Mouse (Mus musculus) heart, adult 18-20 months (tissue): ENCODE results near the gene Dennd1c. TPM values are rescaled to one million over a fixed set of nuclear protein-coding genes. Genes with fewer than 3 reads are reported as not detected.

Experiments
- DNase-seq, 2 experiments: peaks; one replicate each; pipeline ENCODE4 v3.0.0; 2021 to 2022; ENCODE audit warnings: mixed read lengths in 1 of 2
- total RNA-seq, 2 experiments: library from RNA; stranded (reverse); gene quantifications; 2 replicates each; pipeline ENCODE4 v1.2.3; 2021

Gene Dennd1c
- total RNA-seq, 2 experiments from 2014 or later, result 0.60 to 3.0 TPM

- no peak for DNase-seq
Measured at GRCm38 (mm10) chr17:57048816-57049215, 29.5 kb downstream of the Dennd1c start.

DNA sequence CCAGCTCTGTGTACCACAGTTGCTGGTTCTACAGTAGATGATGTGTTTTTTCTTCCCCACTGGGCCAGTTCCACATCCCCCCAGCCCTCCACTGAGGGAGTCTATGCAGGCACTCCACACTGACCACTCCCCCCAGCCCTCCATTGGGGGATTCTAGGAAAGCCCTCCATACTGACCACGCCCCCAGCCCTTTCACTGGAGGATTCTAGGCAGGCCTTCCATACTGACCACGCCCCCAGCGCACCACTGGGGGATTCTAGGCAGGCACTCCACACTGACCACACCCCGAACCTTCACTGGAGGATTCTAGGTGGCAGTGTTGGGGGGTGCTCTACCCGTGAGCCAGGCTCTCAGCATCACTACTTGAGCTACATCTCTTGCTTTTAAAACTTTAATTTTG lies 30.9 kb downstream of the Dennd1c start:
- DNase-seq, result no peak

DNA sequence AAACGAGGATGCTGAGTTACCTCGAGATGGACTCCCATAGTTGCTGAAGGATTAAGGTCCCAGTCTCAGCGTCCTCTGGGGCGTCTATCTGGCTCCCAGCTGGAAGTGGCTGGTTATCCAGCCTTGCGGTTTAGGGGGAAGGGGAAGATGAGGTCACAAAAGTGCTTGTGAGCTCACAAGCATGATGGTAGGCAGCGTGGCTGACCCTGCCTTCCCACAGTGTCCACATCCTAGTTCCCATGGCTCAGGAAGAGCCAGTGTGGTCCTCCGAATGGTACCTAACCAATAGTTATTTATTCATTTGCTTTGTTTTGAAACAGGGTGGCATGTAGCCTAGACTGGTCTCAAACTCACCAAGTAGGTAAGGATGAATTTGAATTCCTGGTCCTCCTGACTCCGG lies 36.8 kb downstream of the Dennd1c start, which contains the start of gene Slc25a41:
TSS of gene Slc25a41 (minus strand) at position 101 of the 400 bp plus-strand sequence.
- DNase-seq, result no peak

- no peak for DNase-seq
Measured at GRCm38 (mm10) chr17:57038978-57039377, 39.3 kb downstream of the Dennd1c start.

- no peak for DNase-seq
Measured at GRCm38 (mm10) chr17:57032854-57033253, 45.5 kb downstream of the Dennd1c start.

DNA sequence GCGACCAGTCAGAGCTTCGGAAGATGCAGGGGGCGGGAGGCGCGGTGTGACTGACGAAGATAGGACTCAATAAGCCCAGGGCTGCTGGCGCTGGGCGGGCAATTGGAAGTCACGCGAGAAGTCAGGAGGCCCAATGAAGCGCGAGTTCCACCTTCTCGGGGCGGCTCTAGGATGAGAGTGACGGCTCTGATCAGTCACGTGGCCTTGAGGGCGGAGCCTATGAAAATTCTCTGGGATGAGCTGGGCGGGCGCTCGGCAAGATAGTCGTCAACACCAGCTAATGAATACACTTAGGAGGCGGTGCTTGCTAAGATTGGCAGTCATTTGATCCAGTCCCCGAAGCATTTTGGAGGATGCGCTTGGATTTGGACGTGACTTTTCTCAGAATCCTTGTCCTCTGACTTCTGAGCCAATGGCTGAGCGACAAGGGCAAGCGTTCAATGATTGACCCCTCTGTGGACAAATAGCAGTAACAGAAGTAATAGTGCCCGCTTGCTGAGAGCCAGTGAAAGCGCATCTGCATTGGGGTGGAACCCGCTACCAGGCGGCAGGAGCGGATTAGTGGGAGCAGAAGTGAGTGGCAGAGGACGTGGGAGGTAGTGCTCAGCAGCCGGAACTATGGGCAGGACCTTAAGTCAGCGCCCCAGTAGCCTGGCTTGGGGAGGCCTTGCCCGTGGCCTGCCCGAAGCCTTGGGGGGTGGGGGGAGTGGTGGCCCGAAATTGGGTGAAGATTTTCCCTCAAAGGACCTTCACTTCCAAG lies 46.5 kb downstream of the Dennd1c start:
- DNase-seq, result peak; percentile 100

DNA sequence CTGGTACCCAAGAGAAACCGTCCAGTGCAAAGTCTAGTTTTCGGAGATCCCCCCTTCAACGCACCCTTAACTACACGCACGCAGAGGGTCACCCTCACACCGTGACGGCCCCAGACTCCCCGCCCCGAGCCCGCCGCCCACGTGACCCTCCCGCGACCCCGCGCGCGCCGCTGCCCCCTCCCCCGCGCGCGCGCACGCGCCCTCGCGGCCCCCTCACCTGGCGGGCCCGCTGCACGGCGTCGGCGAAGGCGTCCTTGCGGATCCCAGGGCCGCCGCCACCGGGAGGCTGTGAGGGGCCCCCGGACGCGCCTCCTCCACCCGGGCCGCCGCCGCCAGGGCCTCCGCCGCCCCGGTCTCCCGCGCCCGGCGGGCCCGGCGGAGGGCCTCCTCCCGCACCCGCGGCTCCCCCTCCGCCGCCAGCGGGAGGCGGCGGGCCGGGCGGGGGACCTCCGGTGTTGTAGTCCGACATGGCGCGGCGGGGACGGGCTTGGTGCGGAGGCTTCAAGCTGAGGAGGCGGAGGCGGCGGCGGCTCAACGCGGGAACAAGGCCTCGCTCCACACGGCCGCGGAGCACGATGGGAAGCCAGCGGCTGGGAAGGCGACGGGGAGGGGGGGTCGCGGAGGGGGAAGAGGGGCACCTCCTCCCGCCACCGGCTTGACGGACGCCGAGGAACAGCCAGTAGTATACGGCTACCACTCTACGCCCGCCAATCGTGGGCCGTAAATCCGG lies 47.2 kb downstream of the Dennd1c start, which contains the start of gene Khsrp:
TSS of gene Khsrp (minus strand) at position 592 of the 730 bp plus-strand sequence.
- DNase-seq, result peak in 1 of 2 experiments; percentile 17

- peak in 1 of 2 experiments; percentile 32 for DNase-seq
Measured at GRCm38 (mm10) chr17:57029691-57030090, 48.6 kb downstream of the Dennd1c start.

GRCm38 (mm10) chr17:57027471-57027870 lies 50.8 kb downstream of the Dennd1c start:
- DNase-seq, result no peak

DNA sequence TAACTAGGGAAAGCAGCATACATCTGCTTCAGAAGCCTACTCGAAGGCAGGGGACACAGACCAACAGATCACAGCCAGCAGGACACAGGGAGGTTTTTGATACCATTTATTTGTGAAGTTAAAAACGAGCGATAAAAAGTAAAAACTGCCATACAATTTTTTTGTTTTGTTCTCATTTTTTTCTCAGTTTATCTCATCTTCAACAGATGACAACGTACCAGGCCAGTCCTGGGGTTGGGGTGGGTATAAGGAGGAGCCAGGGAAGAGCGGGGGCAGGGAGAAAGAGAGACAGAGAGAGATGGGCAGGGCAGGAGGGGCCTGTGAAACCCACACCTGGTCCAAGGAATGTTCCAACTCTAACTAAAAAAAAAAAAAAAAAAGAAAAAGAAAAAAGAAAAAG lies 57.4 kb downstream of the Dennd1c start:
- no peak for DNase-seq

DNA sequence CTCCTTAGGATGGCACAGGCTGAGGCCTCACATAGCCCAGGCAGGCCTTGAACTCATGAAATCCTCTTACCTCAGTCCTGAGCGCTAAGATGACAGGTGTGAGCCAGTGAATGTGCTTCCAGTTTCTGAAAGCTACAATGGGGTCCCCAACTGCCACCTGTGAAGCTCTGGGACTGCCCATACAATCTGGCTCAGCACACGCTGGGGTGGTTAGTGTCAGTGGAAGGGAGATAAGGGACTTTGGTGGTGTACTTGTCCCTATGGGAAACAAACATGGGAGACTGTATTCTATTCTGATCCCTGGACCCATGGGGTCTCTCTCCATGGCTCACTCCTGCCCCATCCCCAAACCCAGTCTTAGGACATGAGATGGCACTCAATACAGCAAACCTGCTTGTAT lies 58.6 kb downstream of the Dennd1c start:
- no peak for DNase-seq

Other genes starting within 250 kb of the Dennd1c start
- 1 to 10 TPM; 2.5 to 3.1 TPM for gene Rfx2, start 247.5 kb downstream of the Dennd1c start, total RNA-seq
- gene Acsbg2, start 204.1 kb downstream of the Dennd1c start, total RNA-seq, result not detected
- not detected for gene 1700061G19Rik, start 203.0 kb downstream of the Dennd1c start, total RNA-seq
- 10 to 100 TPM; 24.3 to 25.9 TPM for gene Mllt1, start 143.1 kb downstream of the Dennd1c start, total RNA-seq
- gene Acer1, start 96.4 kb downstream of the Dennd1c start, total RNA-seq, result not detected
- 10 to 100 TPM; 80.9 to 83.1 TPM for gene Clpp, start 88.2 kb downstream of the Dennd1c start, total RNA-seq
- 10 to 100 TPM; 72.4 to 78.0 TPM for gene Alkbh7, start 81.2 kb downstream of the Dennd1c start, total RNA-seq
- not detected for gene Pspn, start 78.5 kb downstream of the Dennd1c start, total RNA-seq
- 10 to 100 TPM; 22.6 to 23.0 TPM for gene Gtf2f1, start 67.2 kb downstream of the Dennd1c start, total RNA-seq
- not detected for gene Gm17949, start 67.0 kb downstream of the Dennd1c start, total RNA-seq
- gene Khsrp, start 47.0 kb downstream of the Dennd1c start, total RNA-seq, result 10 to 100 TPM; 38.3 to 42.5 TPM
- not detected for gene Slc25a41, start 36.9 kb downstream of the Dennd1c start, total RNA-seq
- gene Crb3, start 19.4 kb downstream of the Dennd1c start, total RNA-seq, result under 1 TPM in 1 of 2 experiments, not detected in 1; 0.95 TPM
- 10 to 100 TPM; 58.9 to 62.5 TPM for gene Slc25a23, start 18.7 kb downstream of the Dennd1c start, total RNA-seq
- gene Tubb4a, start 9.3 kb upstream of the Dennd1c start, total RNA-seq, result 1 to 10 TPM; 1.2 to 1.6 TPM
- under 1 TPM in 1 of 2 experiments, not detected in 1; 0.51 TPM for gene Tnfsf9, start 26.8 kb upstream of the Dennd1c start, total RNA-seq
- not detected for gene Cd70, start 71.3 kb upstream of the Dennd1c start, total RNA-seq
- gene Tnfsf14, start 115.7 kb upstream of the Dennd1c start, total RNA-seq, result under 1 TPM in 1 of 2 experiments, not detected in 1; 0.36 TPM
- gene C3, start 149.6 kb upstream of the Dennd1c start, total RNA-seq, result 100 to 1,000 TPM in 1 of 2 experiments, 10 to 100 TPM in 1; 69.5 to 194 TPM
- gene Gpr108, start 169.9 kb upstream of the Dennd1c start, total RNA-seq, result 10 to 100 TPM; 24.4 to 30.0 TPM
- gene Trip10, start 170.9 kb upstream of the Dennd1c start, total RNA-seq, result 100 to 1,000 TPM; 106 to 109 TPM
- gene Vav1, start 200.6 kb upstream of the Dennd1c start, total RNA-seq, result 1 to 10 TPM; 1.6 to 3.3 TPM